Mouse (Mus musculus) adipocyte (in vitro differentiated cells): ENCODE measurements around the gene Mogs.

Source experiments
- DNase-seq: peaks from one replicate; pipeline ENCODE4 v3.0.0-alpha.2; 2016; ENCODE audit warnings: low spot score

The Mogs gene

GRCm38 (mm10) chr6:83121863-83122710 lies 6.8 kb downstream of the Mogs start:
- no peak for DNase-seq

- no peak for DNase-seq
Observed at GRCm38 (mm10) chr6:83122961-83123360, 7.7 kb downstream of the Mogs start.

GRCm38 (mm10) chr6:83124851-83125312 lies 9.6 kb downstream of the Mogs start:
- DNase-seq, result peak; percentile 99

GRCm38 (mm10) chr6:83125331-83125730 lies 10.0 kb downstream of the Mogs start, which contains the start of gene Ino80b:
Gene Ino80b, minus strand, starts transcription at chr6:83125431.
- DNase-seq, result no peak

- no peak for DNase-seq
Observed at GRCm38 (mm10) chr6:83127419-83127818, 12.1 kb downstream of the Mogs start.

- peak; percentile 62 for DNase-seq
Observed at GRCm38 (mm10) chr6:83131469-83132034, 16.3 kb downstream of the Mogs start.

GRCm38 (mm10) chr6:83132176-83132919 lies 17.1 kb downstream of the Mogs start:
- no peak for DNase-seq

- no peak for DNase-seq
Observed at GRCm38 (mm10) chr6:83134226-83134625, 18.9 kb downstream of the Mogs start.

GRCm38 (mm10) chr6:83134951-83135513 lies 19.7 kb downstream of the Mogs start, which contains the start of gene Rtkn:
Gene Rtkn, plus strand, starts transcription at chr6:83135463.
- DNase-seq, result no peak

GRCm38 (mm10) chr6:83135571-83136161 lies 20.4 kb downstream of the Mogs start:
- no peak for DNase-seq

- DNase-seq, result no peak
Observed at GRCm38 (mm10) chr6:83136291-83136880, 21.1 kb downstream of the Mogs start.

GRCm38 (mm10) chr6:83136881-83137575 lies 21.7 kb downstream of the Mogs start:
- DNase-seq, result peak; percentile 82

GRCm38 (mm10) chr6:83137576-83137950 lies 22.3 kb downstream of the Mogs start:
- DNase-seq, result peak; percentile 95

- no peak for DNase-seq
Observed at GRCm38 (mm10) chr6:83138056-83138455, 22.8 kb downstream of the Mogs start.

GRCm38 (mm10) chr6:83140044-83140443 lies 24.7 kb downstream of the Mogs start:
- no peak for DNase-seq

- no peak for DNase-seq
Observed at GRCm38 (mm10) chr6:83141636-83142035, 26.3 kb downstream of the Mogs start.

- no peak for DNase-seq
Observed at GRCm38 (mm10) chr6:83142211-83142731, 27.0 kb downstream of the Mogs start.

GRCm38 (mm10) chr6:83142886-83143285 lies 27.6 kb downstream of the Mogs start:
- no peak for DNase-seq

GRCm38 (mm10) chr6:83145209-83145608 lies 29.9 kb downstream of the Mogs start:
- no peak for DNase-seq

- no peak for DNase-seq
Observed at GRCm38 (mm10) chr6:83145805-83146204, 30.5 kb downstream of the Mogs start.

- no peak for DNase-seq
Observed at GRCm38 (mm10) chr6:83147280-83147679, 32.0 kb downstream of the Mogs start.
